Mouse (Mus musculus): Measurements from ENCODE around the gene Gm1123.

GRCm38 (mm10) chr9:99057751-99058150 lies 22.2 kb upstream of the Gm1123 start:
- TF ChIP-seq CTCF (IDR thresholded peaks at IDR 0.05; ENCODE audit: extremely low read depth, insufficient read length, insufficient replicate concordance, low read depth, low read length) (no peak), POLR2A (IDR thresholded peaks at IDR 0.05; ENCODE audit: low read depth, low read length) (no peak)
